Mouse (Mus musculus): ENCODE measurements at regions not wholly inside any gene's neighbourhood (a gene's known extent, or its start where the extent isn't known, plus 50 kb on each side); places are given as distances from the start of the nearest gene placed in this dataset.
"Not testable (repeated sequence)": the region's sequence is repeated elsewhere in the genome, so short reads cannot be mapped to it uniquely, and the experiment has no call there.

DNA sequence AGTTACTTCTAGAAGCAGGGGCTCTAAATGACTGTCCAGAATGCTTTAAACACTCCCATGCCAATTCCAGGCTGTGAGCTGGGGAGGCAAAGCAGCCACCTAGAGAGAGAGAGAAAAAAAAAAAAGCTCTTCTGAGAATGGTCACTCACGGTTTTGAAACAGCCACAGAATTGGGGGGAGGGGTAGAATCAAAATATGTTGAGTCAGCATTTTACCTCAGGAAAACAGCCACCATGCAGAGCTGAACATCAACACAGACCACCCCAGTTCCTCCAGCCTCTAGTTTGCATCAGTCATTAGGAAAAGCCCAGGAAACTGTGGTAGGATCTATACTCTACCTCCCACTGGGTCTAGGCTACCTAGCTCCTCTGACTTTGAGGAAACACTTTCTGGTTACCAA is 124.1 kb upstream of the Gm5150 start:
- no peaks in the 10 kb centered on the region for H3K9me3 ChIP-seq (ENCODE audit: low read depth, low read length)
- no peak overlapping the region for H3K27ac ChIP-seq (ENCODE audit: low read depth)
- WGBS, result 46% methylated on average over 1 of the region's 1 CpGs
- no peak for ATAC-seq (ENCODE audit: insufficient read depth)
- H3K4me3 ChIP-seq (ENCODE audit: low read depth, low read length), result no peak overlapping the region
- no peaks in the 10 kb centered on the region for H3K27me3 ChIP-seq (ENCODE audit: insufficient read depth, low read length)
- DNase-seq, result no peak
- TF ChIP-seq CTCF (IDR thresholded peaks at IDR 0.05; ENCODE audit: low read depth), result no peak
- H3K36me3 ChIP-seq (ENCODE audit: insufficient read depth), result no peaks in the 10 kb centered on the region
- H3K9ac ChIP-seq, result no peak overlapping the region
- no peaks in the 10 kb centered on the region for H3K4me1 ChIP-seq (ENCODE audit: insufficient read depth)
- no peak overlapping the region for H3K4me2 ChIP-seq

DNA sequence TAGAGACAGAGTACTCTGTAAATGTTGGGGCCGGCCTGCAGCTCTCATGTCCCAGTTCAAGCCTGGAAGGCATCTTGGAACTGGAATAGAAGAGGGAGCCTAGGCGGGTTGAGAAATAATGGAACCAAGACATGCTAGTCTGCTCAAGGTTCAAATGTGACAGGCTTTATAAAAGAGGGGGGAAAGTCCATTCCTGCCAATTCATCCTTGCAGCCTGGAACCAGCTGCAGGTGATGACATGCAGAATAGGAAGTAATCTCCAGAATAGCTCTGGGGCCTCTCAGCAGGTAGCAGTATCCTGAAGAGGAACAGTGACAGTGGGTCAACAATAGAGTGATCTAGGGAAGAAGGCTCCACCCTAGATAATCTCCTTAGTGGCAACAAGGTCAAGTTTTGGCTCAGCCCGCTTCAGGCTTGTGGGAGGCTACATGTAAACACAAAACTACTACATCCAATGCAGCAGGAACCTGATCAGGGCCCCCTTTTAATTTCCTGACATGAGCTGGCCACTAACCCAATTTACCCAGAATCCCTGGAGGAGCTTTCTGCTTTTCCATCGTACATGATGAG is 119.2 kb upstream of the Gm5150 start:
- H3K4me3 ChIP-seq (ENCODE audit: low read depth, low read length); H3K4me1 ChIP-seq (ENCODE audit: insufficient read depth); H3K9ac ChIP-seq; H3K27me3 ChIP-seq (ENCODE audit: insufficient read depth, low read length); H3K4me2 ChIP-seq; DNase-seq; ATAC-seq (ENCODE audit: insufficient read depth); H3K9me3 ChIP-seq (ENCODE audit: low read depth, low read length); H3K27ac ChIP-seq (ENCODE audit: low read depth); H3K36me3 ChIP-seq (ENCODE audit: insufficient read depth): not testable (repeated sequence)
- WGBS, result 62% methylated on average over 4 of the region's 4 CpGs

GRCm38 (mm10) chr3:16115944-16116343 is 109.7 kb upstream of the Gm5150 start:
- no peak for TF ChIP-seq CTCF (IDR thresholded peaks at IDR 0.05; ENCODE audit: low read depth)
- no peak for ATAC-seq (ENCODE audit: insufficient read depth)
- DNase-seq, result no peak
- no peak overlapping the region for H3K27ac ChIP-seq (ENCODE audit: low read depth)
- no peaks in the 10 kb centered on the region for H3K36me3 ChIP-seq (ENCODE audit: insufficient read depth)
- WGBS, result 59% methylated on average over 2 of the region's 2 CpGs
- H3K9ac ChIP-seq, result no peak overlapping the region
- H3K4me3 ChIP-seq (ENCODE audit: low read depth, low read length), result no peak overlapping the region
- H3K4me1 ChIP-seq (ENCODE audit: insufficient read depth), result no peaks in the 10 kb centered on the region
- H3K27me3 ChIP-seq (ENCODE audit: insufficient read depth, low read length), result no peaks in the 10 kb centered on the region
- H3K4me2 ChIP-seq, result no peak overlapping the region
- no peaks in the 10 kb centered on the region for H3K9me3 ChIP-seq (ENCODE audit: low read depth, low read length)

DNA sequence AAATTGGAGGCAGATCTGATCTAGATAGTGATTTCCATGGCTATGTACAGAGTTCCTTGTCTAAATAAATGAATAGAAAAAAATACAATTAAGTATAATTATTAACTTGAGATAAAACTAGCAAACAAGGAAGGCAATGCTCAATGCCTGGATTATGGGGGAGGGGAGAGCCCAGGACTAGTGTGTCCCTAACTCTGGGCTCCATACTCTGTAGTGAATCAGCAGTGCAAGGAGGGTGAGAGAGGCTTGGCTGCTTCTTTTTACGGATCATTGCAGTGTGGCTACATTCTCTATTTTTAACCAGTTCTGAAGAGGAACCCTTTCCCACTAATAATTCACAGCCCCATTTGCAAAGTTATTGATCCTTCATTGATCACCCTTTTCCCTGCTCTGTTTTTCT is 101.3 kb upstream of the Gm5150 start:
- no peak for DNase-seq
- Histone ChIP-seq H3K27ac (ENCODE audit: low read depth) (no peak overlapping the region), H3K4me1 (ENCODE audit: insufficient read depth) (no peaks in the 10 kb centered on the region), H3K9me3 (ENCODE audit: low read depth, low read length) (no peaks in the 10 kb centered on the region), H3K4me2 (no peak overlapping the region), H3K4me3 (ENCODE audit: low read depth, low read length) (no peak overlapping the region), H3K27me3 (ENCODE audit: insufficient read depth, low read length) (no peaks in the 10 kb centered on the region), H3K36me3 (ENCODE audit: insufficient read depth) (no peaks in the 10 kb centered on the region), H3K9ac (no peak overlapping the region)
- WGBS, result 74% methylated on average over 1 of the region's 1 CpGs
- ATAC-seq (ENCODE audit: insufficient read depth), result no peak
- TF ChIP-seq CTCF (IDR thresholded peaks at IDR 0.05; ENCODE audit: low read depth), result no peak

DNA sequence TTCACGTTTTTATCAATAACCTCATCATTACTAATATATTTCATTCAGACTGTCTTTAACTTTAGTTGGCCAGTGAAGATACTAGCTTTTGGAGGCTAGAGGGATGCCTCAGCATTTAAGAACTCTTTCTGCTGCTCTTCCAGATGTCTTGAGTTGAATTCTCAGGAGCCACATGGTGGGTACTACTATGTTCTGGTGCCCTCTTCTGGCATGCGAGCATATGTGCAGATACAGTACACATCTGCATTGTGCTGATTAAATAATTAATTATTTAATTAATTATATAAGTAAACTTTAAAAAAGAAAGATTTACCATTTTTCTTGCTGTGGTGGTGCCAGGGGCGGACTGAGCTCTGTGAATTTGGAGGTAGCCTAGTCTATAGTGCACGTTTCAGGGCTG is 98.8 kb upstream of the Gm5150 start:
- no peak overlapping the region for H3K9ac ChIP-seq
- H3K27ac ChIP-seq (ENCODE audit: low read depth), result no peak overlapping the region
- H3K9me3 ChIP-seq (ENCODE audit: low read depth, low read length), result no peaks in the 10 kb centered on the region
- WGBS, result 61% methylated on average over 4 of the region's 4 CpGs
- no peak for ATAC-seq (ENCODE audit: insufficient read depth)
- H3K4me2 ChIP-seq, result no peak overlapping the region
- H3K4me3 ChIP-seq (ENCODE audit: low read depth, low read length), result no peak overlapping the region
- H3K36me3 ChIP-seq (ENCODE audit: insufficient read depth), result no peaks in the 10 kb centered on the region
- DNase-seq, result peak; percentile 7
- no peaks in the 10 kb centered on the region for H3K4me1 ChIP-seq (ENCODE audit: insufficient read depth)
- TF ChIP-seq CTCF (IDR thresholded peaks at IDR 0.05; ENCODE audit: low read depth), result peak; percentile 19
- H3K27me3 ChIP-seq (ENCODE audit: insufficient read depth, low read length), result no peaks in the 10 kb centered on the region

- Histone ChIP-seq H3K4me1 (ENCODE audit: insufficient read depth) (no peaks in the 10 kb centered on the region), H3K4me3 (ENCODE audit: low read depth, low read length) (no peak overlapping the region), H3K27ac (ENCODE audit: low read depth) (no peak overlapping the region), H3K9ac (no peak overlapping the region), H3K36me3 (ENCODE audit: insufficient read depth) (no peaks in the 10 kb centered on the region), H3K4me2 (no peak overlapping the region), H3K27me3 (ENCODE audit: insufficient read depth, low read length) (no peaks in the 10 kb centered on the region), H3K9me3 (ENCODE audit: low read depth, low read length) (no peaks in the 10 kb centered on the region)
- WGBS, result 78% methylated on average over 1 of the region's 1 CpGs
- ATAC-seq (ENCODE audit: insufficient read depth), result no peak
- TF ChIP-seq CTCF (IDR thresholded peaks at IDR 0.05; ENCODE audit: low read depth), result no peak
- no peak for DNase-seq
Measured at GRCm38 (mm10) chr3:16103180-16103579, 96.9 kb upstream of the Gm5150 start.

DNA sequence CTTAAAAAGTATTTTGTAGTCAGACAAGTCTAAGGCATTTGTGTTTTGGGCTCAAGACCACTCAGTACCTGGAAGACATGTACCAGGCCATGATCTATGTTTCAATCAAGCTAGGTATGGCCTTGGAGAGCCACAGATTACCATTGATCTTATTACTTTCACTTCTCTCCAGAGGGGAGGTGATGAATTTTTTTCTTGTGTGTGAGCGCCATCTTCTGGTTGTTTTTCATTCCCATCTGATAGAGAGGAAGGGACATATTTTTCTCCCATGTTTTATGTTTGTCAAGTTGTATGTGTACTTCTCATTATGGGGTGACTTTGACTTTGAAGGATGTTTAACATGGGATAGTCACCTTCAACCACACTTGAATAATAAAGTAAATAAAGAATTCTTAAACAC is 80.3 kb upstream of the Gm5150 start:
- Histone ChIP-seq H3K4me2 (no peak overlapping the region), H3K27ac (ENCODE audit: low read depth) (no peak overlapping the region), H3K36me3 (ENCODE audit: insufficient read depth) (no peaks in the 10 kb centered on the region), H3K4me3 (ENCODE audit: low read depth, low read length) (no peak overlapping the region), H3K9me3 (ENCODE audit: low read depth, low read length) (no peaks in the 10 kb centered on the region), H3K27me3 (ENCODE audit: insufficient read depth, low read length) (no peaks in the 10 kb centered on the region), H3K4me1 (ENCODE audit: insufficient read depth) (no peaks in the 10 kb centered on the region), H3K9ac (no peak overlapping the region)
- 0 out of 2 replicates have a peak, but pooled peaks have one; percentile 13 for TF ChIP-seq CTCF (IDR thresholded peaks at IDR 0.05; ENCODE audit: low read depth)
- WGBS, result 14% methylated on average over 1 of the region's 1 CpGs
- peak; percentile 48 for DNase-seq
- no peak for ATAC-seq (ENCODE audit: insufficient read depth)

DNA sequence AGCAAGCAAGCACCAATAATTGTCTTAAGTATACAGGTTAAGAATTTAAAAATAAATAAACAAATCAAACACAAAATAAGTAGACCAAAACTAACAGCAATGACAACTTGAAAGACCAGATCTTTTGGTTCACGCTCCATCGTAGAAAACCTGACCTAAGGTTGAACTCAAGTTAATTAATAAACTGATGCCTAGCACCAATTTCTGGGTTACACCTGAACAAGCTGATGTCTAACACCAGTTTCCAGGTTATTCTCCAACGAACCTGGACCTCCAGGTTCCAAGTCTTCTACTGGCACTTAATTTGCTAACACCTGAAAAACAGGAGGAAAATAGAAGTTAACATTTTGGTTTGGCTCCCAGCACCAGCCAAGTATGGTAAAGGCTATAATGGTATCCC is 79.1 kb upstream of the Gm5150 start:
- Histone ChIP-seq H3K4me1 (ENCODE audit: insufficient read depth) (no peaks in the 10 kb centered on the region), H3K9me3 (ENCODE audit: low read depth, low read length) (no peaks in the 10 kb centered on the region), H3K4me3 (ENCODE audit: low read depth, low read length) (no peak overlapping the region), H3K9ac (no peak overlapping the region), H3K4me2 (no peak overlapping the region), H3K36me3 (ENCODE audit: insufficient read depth) (no peaks in the 10 kb centered on the region), H3K27me3 (ENCODE audit: insufficient read depth, low read length) (no peaks in the 10 kb centered on the region), H3K27ac (ENCODE audit: low read depth) (no peak overlapping the region)
- TF ChIP-seq CTCF (IDR thresholded peaks at IDR 0.05; ENCODE audit: low read depth), result no peak
- no peak for DNase-seq
- WGBS, result 69% methylated on average over 3 of the region's 3 CpGs
- no peak for ATAC-seq (ENCODE audit: insufficient read depth)
